Mouse (Mus musculus) heart, embryonic 16.5 days (tissue): ENCODE measurements around the gene Rps8. TPM values are rescaled to one million over a fixed set of nuclear protein-coding genes. Genes with fewer than 3 reads are reported as not detected.

ENCODE experiments used
- ATAC-seq: fragments of 200-750 bp; cut with Nextera tagmentation; replicated peaks from 2 replicates; pipeline ENCODE4 v1.8.0; 2017; ENCODE audit warnings: moderate number of reproducible peaks; ENCODE audit not compliant: insufficient read depth, low FRiP score; ENCODE audit errors: extremely low read depth
- H3K27ac ChIP-seq: fragments of 300-500 bp; sonication (generic); 2 replicates; pipeline ENCODE4 v1.5.1; 2014; ENCODE audit warnings: mild to moderate bottlenecking, low read length, control low read depth, moderate library complexity
- H3K27me3 ChIP-seq: fragments of 300-500 bp; sonication (generic); 2 replicates; pipeline ENCODE4 v1.6.1; 2014; ENCODE audit warnings: low read length, mixed read lengths; ENCODE audit not compliant: control insufficient read depth, insufficient read depth
- H3K36me3 ChIP-seq: fragments of 300-500 bp; sonication (generic); 2 replicates; pipeline ENCODE4 v1.6.1; 2014; ENCODE audit not compliant: control insufficient read depth, insufficient read depth
- H3K4me1 ChIP-seq: fragments of 300-500 bp; sonication (generic); 2 replicates; pipeline ENCODE4 v1.6.1; 2014; ENCODE audit warnings: low read length, mixed read lengths; ENCODE audit not compliant: control insufficient read depth, insufficient read depth
- H3K4me2 ChIP-seq: fragments of 300-500 bp; sonication (generic); 2 replicates; pipeline ENCODE4 v1.6.1; 2014; ENCODE audit warnings: low read depth, mild to moderate bottlenecking, control low read depth, low read length
- H3K4me3 ChIP-seq: fragments of 300-500 bp; sonication (generic); 2 replicates; pipeline ENCODE4 v1.5.1; 2014; ENCODE audit warnings: mild to moderate bottlenecking, control low read depth, low read length
- H3K9ac ChIP-seq: fragments of 300-500 bp; sonication (generic); 2 replicates; pipeline ENCODE4 v1.6.1; 2014; ENCODE audit warnings: low read length, control low read depth
- H3K9me3 ChIP-seq: fragments of 300-500 bp; sonication (generic); replicated peaks from 2 replicates; pipeline ENCODE4 v1.6.1; 2016; ENCODE audit warnings: low read length; ENCODE audit not compliant: control insufficient read depth
- WGBS: fragments of 180-500 bp; shearing (Covaris S2); extraction: QIAGEN DNeasy Blood & Tissue Kit; methylation state at CpG from one replicate; pipeline ENCODE4 v1.1.7; 2014; 5-methylcytosine and 5-hydroxymethylcytosine counted together
- polyA plus RNA-seq: library from polyadenylated mRNA; unstranded; fragments of >200 nt; fragmentation: Nextera tagmentation; extraction: Ambion mirVana; gene quantifications from 2 replicates; pipeline ENCODE4 v1.2.1, GENCODE M21; 2015

The Rps8 gene
- polyA plus RNA-seq, 1 experiment from 2014 or later = 420 TPM

DNA sequence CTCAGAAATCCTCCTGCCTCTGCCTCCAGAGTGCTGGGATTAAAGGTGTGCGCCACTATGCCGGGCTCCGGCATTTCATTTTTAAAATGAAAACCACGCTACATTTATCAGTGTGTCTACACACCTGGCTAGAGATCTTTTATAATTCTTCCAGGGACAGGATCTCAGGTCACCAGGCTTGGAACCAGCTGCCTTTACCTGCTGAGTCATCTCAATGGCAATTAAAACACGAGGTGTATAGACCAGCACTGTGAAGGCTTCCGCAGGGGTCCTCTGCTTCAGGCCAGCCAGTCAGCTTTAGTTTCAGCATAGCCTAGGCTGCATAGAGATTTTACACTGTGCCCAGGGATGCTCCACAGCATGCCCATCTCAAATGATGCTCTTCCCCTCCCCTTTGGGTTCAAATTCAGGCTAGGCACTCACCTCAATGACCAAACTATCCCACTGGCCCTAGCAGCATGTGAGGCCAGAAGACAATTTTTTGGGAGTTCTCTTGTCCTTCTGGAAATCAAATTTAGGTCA lies 5.8 kb downstream of the Rps8 start:
- no peak for ATAC-seq
- no peaks in the 10 kb centered on the region for H3K9me3 ChIP-seq
- peaks cover 44% of the 10 kb centered on the region for H3K36me3 ChIP-seq

DNA sequence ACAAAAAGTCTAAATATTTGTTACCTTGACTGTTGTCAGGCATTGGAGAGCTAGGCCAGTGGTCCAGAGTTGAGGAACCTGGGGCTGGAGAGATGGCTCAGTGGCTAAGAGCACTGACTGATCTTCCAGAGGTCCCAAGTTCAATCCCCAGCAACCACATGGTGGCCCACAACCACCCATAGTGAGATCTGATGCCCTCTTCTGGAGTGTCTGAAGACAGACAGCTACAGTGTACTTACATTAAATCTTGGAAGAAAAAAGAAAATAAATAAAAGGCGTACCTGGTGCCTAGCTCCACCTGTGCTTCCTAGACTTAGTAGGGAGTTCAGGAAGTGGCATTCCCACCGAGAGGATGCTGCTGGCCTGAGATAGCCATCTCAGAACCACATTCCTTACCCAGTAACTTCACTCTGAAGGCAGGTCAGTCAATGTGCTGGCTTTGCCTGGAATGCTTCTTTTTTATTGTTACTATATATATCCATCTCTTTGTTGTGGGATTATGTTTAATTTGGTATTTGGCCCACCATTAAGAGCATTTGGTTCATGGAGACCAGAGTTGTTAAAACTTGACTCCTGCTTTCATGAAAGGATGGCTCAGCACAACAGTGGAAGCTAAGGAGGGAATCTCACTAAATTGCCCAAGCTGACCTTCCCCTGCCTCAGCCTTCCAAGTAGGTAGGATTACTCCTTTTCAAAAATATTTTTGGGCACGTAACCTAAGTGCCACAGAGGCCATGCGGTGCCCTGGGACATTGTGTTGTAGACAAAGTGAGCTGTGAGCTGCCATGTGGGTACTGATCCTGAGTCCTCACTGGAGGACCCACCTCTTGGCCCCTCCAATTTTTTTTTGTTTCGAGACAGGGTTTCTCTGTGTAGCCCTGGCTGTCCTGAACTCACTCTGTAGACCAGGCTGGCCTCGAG lies 6.5 kb downstream of the Rps8 start:
- Histone ChIP-seq H3K9me3 (no peaks in the 10 kb centered on the region), H3K9ac (no peak overlapping the region), H3K27ac (no peak overlapping the region), H3K27me3 (no peaks in the 10 kb centered on the region), H3K36me3 (peaks cover 44% of the 10 kb centered on the region), H3K4me1 (peaks cover 21% of the 10 kb centered on the region), H3K4me2 (no peak overlapping the region), H3K4me3 (no peak overlapping the region)
- 71% methylated on average over 6 of the region's 6 CpGs for WGBS
- ATAC-seq = no peak

More for the DNA sequence above, 5.8 kb downstream of the Rps8 start:
- no peak overlapping the region for H3K27ac ChIP-seq
- WGBS = 93% methylated on average over 6 of the region's 6 CpGs
- no peak overlapping the region for H3K9ac ChIP-seq
- no peak overlapping the region for H3K4me3 ChIP-seq
- H3K27me3 ChIP-seq = no peaks in the 10 kb centered on the region
- H3K4me2 ChIP-seq = no peak overlapping the region
- peaks cover 24% of the 10 kb centered on the region for H3K4me1 ChIP-seq

DNA sequence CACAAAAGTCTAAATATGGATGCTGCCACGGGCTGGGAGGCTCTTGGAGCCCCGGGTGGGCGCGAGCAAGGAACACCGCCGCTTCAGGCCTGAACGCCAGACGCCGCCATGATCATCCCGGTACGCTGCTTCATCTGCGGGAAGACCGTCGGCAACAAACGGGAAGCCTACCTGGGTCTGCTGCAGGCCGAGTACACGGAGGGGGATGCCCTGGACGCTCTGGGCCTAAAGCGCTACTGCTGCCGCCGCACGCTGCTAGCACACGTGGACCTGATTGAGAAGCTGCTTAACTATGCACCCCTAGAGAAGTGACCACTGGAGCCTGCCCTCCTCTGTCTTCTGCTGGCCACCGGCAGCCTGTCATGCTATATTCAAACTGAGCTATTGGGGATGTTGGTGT lies 7.2 kb downstream of the Rps8 start:
- H3K4me2 ChIP-seq = no peak overlapping the region
- no peaks in the 10 kb centered on the region for H3K27me3 ChIP-seq
- ATAC-seq = no peak
- H3K9me3 ChIP-seq = no peaks in the 10 kb centered on the region
- H3K36me3 ChIP-seq = peaks cover 37% of the 10 kb centered on the region
- no peak overlapping the region for H3K27ac ChIP-seq
- H3K9ac ChIP-seq = no peak overlapping the region
- 69% methylated on average over 24 of the region's 24 CpGs for WGBS
- no peak overlapping the region for H3K4me3 ChIP-seq
- peaks cover 14% of the 10 kb centered on the region for H3K4me1 ChIP-seq

DNA sequence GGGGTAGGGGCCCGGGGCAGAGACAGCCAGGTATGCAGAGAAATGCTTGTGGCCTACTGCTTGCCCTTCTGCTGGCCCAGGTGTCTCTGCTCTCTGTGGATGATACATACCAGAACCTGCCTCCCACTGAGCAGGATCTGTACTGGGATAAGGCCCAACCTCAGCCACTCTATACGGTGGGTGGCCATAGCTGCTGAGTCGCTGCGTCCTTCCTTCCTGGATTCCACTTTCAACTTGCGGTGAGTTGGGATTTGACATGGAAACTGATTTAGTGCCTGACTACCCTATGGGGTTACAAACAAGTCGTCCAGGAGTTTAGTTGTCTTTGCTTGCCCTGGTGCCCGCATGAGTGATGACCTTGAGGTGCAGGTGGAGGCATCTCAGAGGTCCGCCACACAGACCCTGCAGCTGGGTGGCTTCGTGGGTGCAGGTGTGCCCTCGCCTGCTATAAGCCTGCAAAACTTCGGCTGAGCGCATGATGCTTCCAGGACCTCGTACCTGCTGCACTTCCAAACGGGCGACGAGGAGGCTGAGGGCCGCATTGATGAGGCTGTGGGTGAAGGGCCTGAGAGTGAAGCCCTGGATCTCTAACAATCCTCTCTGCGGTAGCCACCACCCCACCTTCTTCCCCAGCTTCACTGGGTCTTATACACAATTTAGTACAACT lies 7.9 kb downstream of the Rps8 start:
- WGBS = 78% methylated on average over 18 of the region's 18 CpGs
- no peak overlapping the region for H3K27ac ChIP-seq
- no peak for ATAC-seq

DNA sequence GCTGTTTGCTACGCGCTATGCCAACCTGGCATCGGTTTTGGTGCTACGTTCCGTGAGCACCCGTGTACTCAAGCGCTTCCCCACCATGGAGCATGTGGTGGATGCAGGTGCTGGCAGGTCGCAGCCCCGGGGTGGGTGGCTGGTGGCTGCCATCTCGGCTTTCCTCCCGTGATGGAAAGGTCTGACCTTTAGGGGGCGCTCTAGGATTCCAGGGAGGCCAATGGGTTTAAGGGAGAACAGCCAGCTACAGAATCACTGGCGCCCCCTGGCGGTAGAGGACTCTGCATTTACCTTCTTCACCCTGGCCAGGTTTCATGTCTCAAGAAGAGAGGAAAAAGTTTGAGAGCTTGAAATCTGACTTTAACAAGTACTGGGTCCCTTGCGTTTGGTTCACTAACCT lies 9.9 kb downstream of the Rps8 start:
- Histone ChIP-seq H3K27me3 (no peaks in the 10 kb centered on the region), H3K27ac (no peak overlapping the region), H3K9ac (no peak overlapping the region), H3K4me3 (no peak overlapping the region), H3K4me1 (no peaks in the 10 kb centered on the region), H3K4me2 (no peak overlapping the region), H3K36me3 (peaks cover 15% of the 10 kb centered on the region), H3K9me3 (no peaks in the 10 kb centered on the region)
- 32% methylated on average over 15 of the region's 15 CpGs for WGBS
- no peak for ATAC-seq

More for the DNA sequence above, 7.9 kb downstream of the Rps8 start:
- H3K9ac ChIP-seq = no peak overlapping the region
- H3K4me1 ChIP-seq = peaks cover 7% of the 10 kb centered on the region
- no peaks in the 10 kb centered on the region for H3K9me3 ChIP-seq
- peaks cover 31% of the 10 kb centered on the region for H3K36me3 ChIP-seq
- H3K4me2 ChIP-seq = no peak overlapping the region
- no peaks in the 10 kb centered on the region for H3K27me3 ChIP-seq
- no peak overlapping the region for H3K4me3 ChIP-seq

DNA sequence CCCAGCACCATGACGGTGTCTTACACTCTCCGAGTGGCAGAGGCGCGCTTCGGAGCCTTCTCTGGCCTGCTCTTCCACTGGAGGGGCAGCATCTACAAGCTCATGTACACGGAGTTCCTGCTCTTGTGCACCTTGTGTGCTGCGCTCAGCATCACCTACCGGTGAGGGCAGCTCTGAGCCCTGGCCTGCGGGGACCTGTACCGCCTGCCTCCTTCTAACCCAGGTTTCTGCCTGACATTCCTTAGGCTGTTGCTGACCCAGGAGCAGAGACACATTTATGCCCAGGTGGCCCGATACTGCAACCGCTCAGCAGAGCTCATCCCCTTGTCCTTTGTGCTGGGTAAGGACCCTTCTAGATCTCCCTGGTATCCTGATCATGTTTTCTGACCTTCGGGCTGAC lies 10.8 kb downstream of the Rps8 start:
- peaks cover 5% of the 10 kb centered on the region for H3K36me3 ChIP-seq
- ATAC-seq = no peak
- H3K9ac ChIP-seq = no peak overlapping the region
- no peak overlapping the region for H3K4me3 ChIP-seq
- no peak overlapping the region for H3K27ac ChIP-seq
- WGBS = 90% methylated on average over 13 of the region's 13 CpGs
- H3K9me3 ChIP-seq = no peaks in the 10 kb centered on the region
- H3K4me2 ChIP-seq = no peak overlapping the region
- H3K4me1 ChIP-seq = no peaks in the 10 kb centered on the region
- H3K27me3 ChIP-seq = no peaks in the 10 kb centered on the region

DNA sequence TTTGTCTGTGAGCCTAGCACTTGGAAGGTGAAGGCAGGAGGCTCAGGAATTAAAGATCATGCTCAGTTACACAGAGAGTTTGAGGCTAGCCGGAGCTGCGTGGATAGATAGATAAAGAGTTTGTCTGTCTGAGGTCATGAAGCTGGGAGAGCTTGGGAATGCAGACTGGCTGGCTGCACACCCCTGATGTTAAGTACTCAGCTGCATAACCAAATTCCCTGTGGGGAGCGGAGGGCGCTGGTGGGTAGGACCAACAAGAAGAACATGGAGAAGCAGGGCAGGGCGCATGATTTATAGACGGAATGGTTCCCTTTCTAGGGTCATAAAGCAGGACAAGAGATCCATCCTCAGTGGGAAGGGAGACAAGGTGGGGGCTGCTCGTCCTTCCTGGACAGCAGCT lies 13.0 kb downstream of the Rps8 start:
- no peak for ATAC-seq
- H3K9me3 ChIP-seq = no peaks in the 10 kb centered on the region
- no peaks in the 10 kb centered on the region for H3K27me3 ChIP-seq
- H3K27ac ChIP-seq = no peak overlapping the region
- WGBS = 43% methylated on average over 7 of the region's 7 CpGs
- no peak overlapping the region for H3K4me3 ChIP-seq
- no peak overlapping the region for H3K4me2 ChIP-seq
- H3K4me1 ChIP-seq = no peaks in the 10 kb centered on the region
- no peak overlapping the region; the same call in 1 of the 2 replicates for H3K9ac ChIP-seq
- H3K36me3 ChIP-seq = no peaks in the 10 kb centered on the region

DNA sequence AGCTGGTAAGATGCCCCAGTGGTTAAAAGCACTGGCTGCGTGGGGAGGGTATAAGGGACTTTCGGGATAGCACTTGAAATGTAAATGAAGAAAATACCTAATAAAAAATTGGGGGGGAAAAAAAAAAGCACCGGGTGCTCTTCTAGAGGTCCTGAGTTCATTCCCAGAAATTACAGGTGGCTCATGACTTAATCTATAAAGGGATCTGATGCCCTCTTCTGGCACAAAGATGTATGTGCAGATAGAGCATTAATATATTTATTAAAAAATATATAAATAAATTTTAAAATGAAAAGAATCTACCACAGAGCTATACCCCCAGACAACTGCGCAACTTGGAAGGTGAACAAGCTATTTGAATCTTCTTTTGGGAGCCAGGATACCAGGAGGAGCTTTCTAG lies 15.4 kb downstream of the Rps8 start:
- no peaks in the 10 kb centered on the region for H3K9me3 ChIP-seq
- no peaks in the 10 kb centered on the region for H3K4me1 ChIP-seq
- no peak overlapping the region for H3K4me3 ChIP-seq
- 38% methylated on average over 4 of the region's 4 CpGs for WGBS
- H3K27me3 ChIP-seq = no peaks in the 10 kb centered on the region
- ATAC-seq = no peak
- H3K27ac ChIP-seq = no peak overlapping the region
- H3K4me2 ChIP-seq = no peak overlapping the region
- no peaks in the 10 kb centered on the region for H3K36me3 ChIP-seq
- H3K9ac ChIP-seq = no peak overlapping the region

DNA sequence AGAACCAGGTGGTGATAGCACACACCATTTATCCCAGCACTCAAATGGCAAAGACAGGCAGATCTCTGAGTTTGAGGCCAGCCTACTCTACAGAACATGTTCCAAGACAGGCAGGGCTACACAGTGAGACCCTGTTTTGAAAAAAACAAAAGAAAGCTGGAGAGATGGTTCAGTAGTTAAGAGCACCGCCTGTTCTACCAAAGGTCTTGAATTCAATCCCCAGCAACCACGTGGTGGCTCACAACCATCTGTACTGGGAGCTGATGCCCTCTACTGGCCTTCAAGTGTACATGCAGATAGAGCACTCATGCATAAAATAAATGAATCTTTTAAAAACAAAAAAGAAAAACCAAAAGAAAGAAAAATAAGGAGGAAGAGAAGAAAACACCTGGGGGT lies 16.8 kb downstream of the Rps8 start:
- H3K9ac ChIP-seq = no peak overlapping the region
- peaks cover 2% of the 10 kb centered on the region for H3K4me1 ChIP-seq
- H3K27ac ChIP-seq = no peak overlapping the region
- H3K4me3 ChIP-seq = no peak overlapping the region
- WGBS = 4% methylated on average over 2 of the region's 2 CpGs
- H3K4me2 ChIP-seq = no peak overlapping the region
- H3K9me3 ChIP-seq = no peaks in the 10 kb centered on the region
- H3K27me3 ChIP-seq = no peaks in the 10 kb centered on the region
- H3K36me3 ChIP-seq = no peaks in the 10 kb centered on the region
- no peak for ATAC-seq
